Mouse (Mus musculus) spleen, adult 2 months (tissue): Measurements from ENCODE around the gene Bsg. TPM values are rescaled to one million over a fixed set of nuclear protein-coding genes. Genes with fewer than 3 reads are reported as not detected.
A peak's percentile ranks its signal among the peaks of the same experiment; 100 is the strongest.

Source experiments
- DNase-seq, 2 experiments: peaks; one replicate each; pipeline versions ENCODE4 v3.0.0 to v3.0.0-alpha.2; 2012 to 2021; ENCODE audit warnings: low spot score in 2 of 2, low read depth in 1 of 2
- H3K27ac ChIP-seq: fragments of 200-500 bp; 2 replicates; pipeline ENCODE4 v1.5.1; 2012; ENCODE audit warnings: low read length, inconsistent platforms; ENCODE audit not compliant: insufficient read depth
- H3K27me3 ChIP-seq: fragments of 200-500 bp; 2 replicates; pipeline ENCODE4 v1.6.1; 2012; ENCODE audit warnings: mild to moderate bottlenecking, moderate library complexity, low read length, inconsistent platforms; ENCODE audit not compliant: control insufficient read depth, insufficient read depth
- H3K36me3 ChIP-seq: fragments of 200-500 bp; 2 replicates; pipeline ENCODE4 v1.6.1; 2012; ENCODE audit warnings: mild to moderate bottlenecking, low read length, inconsistent platforms; ENCODE audit not compliant: control insufficient read depth, insufficient read depth
- H3K4me1 ChIP-seq: fragments of 200-500 bp; 2 replicates; pipeline ENCODE4 v1.6.1; 2011; ENCODE audit warnings: inconsistent platforms; ENCODE audit not compliant: control insufficient read depth, insufficient read depth, insufficient read length
- H3K4me3 ChIP-seq: fragments of 200-500 bp; 2 replicates; pipeline ENCODE4 v1.5.1; 2011; ENCODE audit warnings: mild to moderate bottlenecking, inconsistent platforms; ENCODE audit not compliant: insufficient read depth, insufficient read length; ENCODE audit errors: extremely low read depth
- CTCF ChIP-seq: fragments of 200-500 bp; IDR thresholded peaks from 2 replicates; pipeline ENCODE4 v1.5.1; 2011; ENCODE audit warnings: mild to moderate bottlenecking, inconsistent platforms; ENCODE audit not compliant: insufficient read depth, insufficient read length, insufficient replicate concordance; ENCODE audit errors: extremely low read depth
- POLR2A ChIP-seq: fragments of 200-500 bp; IDR thresholded peaks from 2 replicates; pipeline ENCODE4 v1.6.1; 2011; ENCODE audit warnings: low read depth, low read length, inconsistent platforms
- WGBS: fragments of 180-500 bp; shearing (Covaris S2); methylation state at CpG from one replicate; pipeline ENCODE4 v1.1.7; 2018; 5-methylcytosine and 5-hydroxymethylcytosine counted together
- polyA plus RNA-seq: library from polyadenylated mRNA; depleted of rRNA; stranded (reverse); fragments of >200 nt; gene quantifications from 2 replicates; pipeline ENCODE4 v1.2.3, GENCODE M21; 2012

Gene Bsg
- polyA plus RNA-seq, 1 experiment, result 208 TPM

DNA sequence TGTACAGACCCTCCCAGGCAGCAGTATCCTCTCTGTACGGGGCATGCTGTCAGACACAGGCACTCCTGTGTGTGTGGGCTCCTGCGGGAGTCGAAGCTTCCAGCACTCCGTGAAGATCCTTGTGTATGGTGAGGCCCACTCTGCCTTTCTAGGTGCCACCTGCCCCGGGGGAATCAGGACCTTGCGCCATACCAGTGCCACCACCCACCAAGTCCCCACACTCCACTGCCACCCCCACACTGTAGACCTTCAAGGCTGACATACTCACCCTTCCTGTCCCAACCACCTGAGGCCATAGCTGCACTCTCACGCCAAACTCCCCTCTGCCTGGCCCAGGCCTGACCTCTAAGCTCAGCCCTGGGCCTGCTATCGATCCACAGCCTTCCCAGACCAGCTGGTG, 39.2 kb upstream of the Bsg start:
- H3K27me3 ChIP-seq, result no peaks in the 10 kb centered on the region
- no peaks in the 10 kb centered on the region for H3K36me3 ChIP-seq
- H3K4me3 ChIP-seq, result no peak overlapping the region
- no peak overlapping the region for H3K27ac ChIP-seq
- no peak for DNase-seq
- H3K4me1 ChIP-seq, result peaks cover 2% of the 10 kb centered on the region; the same call in 1 of the 2 replicates
- WGBS, result 87% methylated on average over 8 of the region's 8 CpGs
- TF ChIP-seq POLR2A, result no peak

DNA sequence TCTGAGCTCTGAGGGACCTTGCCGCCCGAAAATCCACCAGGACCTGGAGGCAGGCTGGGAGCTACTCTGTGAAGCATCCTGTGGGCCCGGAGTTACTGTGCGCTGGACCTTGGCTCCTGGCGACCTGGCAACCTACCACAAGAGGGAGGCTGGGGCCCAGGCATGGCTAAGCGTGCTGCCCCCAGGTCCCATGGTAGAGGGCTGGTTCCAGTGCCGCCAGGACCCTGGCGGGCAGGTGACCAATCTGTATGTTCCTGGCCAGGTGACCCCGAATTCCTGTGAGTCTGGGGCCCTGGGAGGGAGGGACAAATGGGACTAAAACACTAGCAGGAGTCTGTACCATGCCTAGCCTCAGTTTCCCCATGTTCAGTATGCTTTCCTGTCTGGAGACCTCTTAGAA, 37.8 kb upstream of the Bsg start:
- DNase-seq, result no peak
- WGBS, result 78% methylated on average over 9 of the region's 9 CpGs

GRCm38 (mm10) chr10:79668076-79668475, 36.2 kb upstream of the Bsg start:
- peaks cover 8% of the 10 kb centered on the region; the same call in 1 of the 2 replicates for H3K4me1 ChIP-seq
- peaks cover 2% of the 10 kb centered on the region; the same call in 1 of the 2 replicates for H3K36me3 ChIP-seq
- no peak overlapping the region for H3K27ac ChIP-seq
- H3K4me3 ChIP-seq, result no peak overlapping the region
- DNase-seq, result no peak
- TF ChIP-seq CTCF, result no peak
- WGBS, result 75% methylated on average over 5 of the region's 5 CpGs
- H3K27me3 ChIP-seq, result no peaks in the 10 kb centered on the region

More for the DNA sequence above, 37.8 kb upstream of the Bsg start:
- no peak for TF ChIP-seq POLR2A
- no peak for TF ChIP-seq CTCF
- Histone ChIP-seq H3K4me1 (peaks cover 8% of the 10 kb centered on the region; the same call in 1 of the 2 replicates), H3K27me3 (no peaks in the 10 kb centered on the region), H3K36me3 (no peaks in the 10 kb centered on the region), H3K4me3 (no peak overlapping the region), H3K27ac (no peak overlapping the region)

DNA sequence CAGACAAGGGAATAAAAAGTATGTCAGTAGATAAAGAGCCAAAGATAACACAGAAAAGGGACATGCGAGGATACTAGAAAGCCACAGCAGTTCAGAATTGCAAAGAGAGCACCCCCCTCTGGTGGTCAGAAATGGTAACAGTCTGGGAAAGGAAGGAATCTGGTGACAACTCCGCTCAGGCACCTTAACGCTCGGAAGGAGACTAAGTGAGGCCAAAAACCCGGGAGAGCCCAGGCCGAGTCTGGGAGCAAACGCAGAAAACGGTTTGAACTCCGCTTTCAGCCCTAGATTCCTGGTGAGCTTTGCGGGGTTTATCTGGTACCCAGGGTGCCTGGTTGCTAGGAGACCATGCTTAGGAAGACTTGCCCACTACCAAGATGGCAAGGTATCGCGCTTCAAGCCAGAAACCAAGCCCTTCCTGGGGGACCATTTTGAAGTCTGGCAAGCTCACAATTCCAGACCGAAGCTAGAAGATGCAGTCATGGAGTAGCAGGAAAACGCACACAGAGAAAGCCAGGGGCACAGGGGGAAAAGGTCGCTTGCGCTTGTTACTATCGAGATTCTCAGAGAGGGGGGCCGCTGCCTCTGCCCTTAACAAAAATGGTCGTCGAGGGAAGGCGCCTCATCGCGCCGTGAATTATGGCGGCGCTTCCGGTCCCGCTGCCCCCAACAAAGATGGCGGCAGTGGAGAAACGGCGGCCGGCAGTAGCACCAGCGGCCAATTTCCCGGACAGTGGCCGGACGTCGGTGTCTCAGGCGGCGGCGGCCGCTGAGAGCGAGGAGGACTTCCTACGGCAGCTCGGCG, 35.3 kb upstream of the Bsg start, which contains the start of gene Tpgs1:
Gene Tpgs1 (plus strand): TSS at position 599 of the 805 bp plus-strand sequence.
- Histone ChIP-seq H3K36me3 (peaks cover 2% of the 10 kb centered on the region; the same call in 1 of the 2 replicates), H3K27me3 (no peaks in the 10 kb centered on the region), H3K4me3 (peak within 1 kb of the TSS; percentile 75), H3K27ac (peak within 1 kb of the TSS; percentile 83), H3K4me1 (peaks cover 8% of the 10 kb centered on the region; the same call in 1 of the 2 replicates)
- peak; percentile 78 to 93 for DNase-seq
- TF ChIP-seq CTCF (peak; percentile 67; the same call in 1 of the 2 replicates), POLR2A (peak; percentile 20; the same call in 1 of the 2 replicates)
- WGBS, result under 1% methylated on average over 45 of the region's 45 CpGs

- peaks cover 2% of the 10 kb centered on the region; the same call in 1 of the 2 replicates for H3K36me3 ChIP-seq
- peak overlapping the region; percentile 75 for H3K4me3 ChIP-seq
- H3K4me1 ChIP-seq, result peaks cover 8% of the 10 kb centered on the region; the same call in 1 of the 2 replicates
- H3K27me3 ChIP-seq, result no peaks in the 10 kb centered on the region
- under 1% methylated on average over 47 of the region's 47 CpGs for WGBS
- DNase-seq, result peak in 1 of 2 experiments; percentile 78
- H3K27ac ChIP-seq, result peak overlapping the region; percentile 83
- TF ChIP-seq CTCF, result no peak
- TF ChIP-seq POLR2A, result no peak
These were observed 34.7 kb upstream of the Bsg start for GRCm38 (mm10) chr10:79669576-79670057.

GRCm38 (mm10) chr10:79670071-79670888, 34.0 kb upstream of the Bsg start:
- DNase-seq, result no peak
- TF ChIP-seq POLR2A, result no peak
- no peak for TF ChIP-seq CTCF
- Histone ChIP-seq H3K4me1 (peaks cover 8% of the 10 kb centered on the region; the same call in 1 of the 2 replicates), H3K27me3 (no peaks in the 10 kb centered on the region), H3K4me3 (peak overlapping the region; percentile 75), H3K36me3 (peaks cover 2% of the 10 kb centered on the region; the same call in 1 of the 2 replicates), H3K27ac (peak overlapping the region; percentile 83; the same call in 1 of the 2 replicates)
- 38% methylated on average over 15 of the region's 15 CpGs for WGBS
